Mouse (Mus musculus) G1E (cell line): ENCODE measurements around the gene Arrdc5. TPM values are rescaled to one million over a fixed set of nuclear protein-coding genes. Genes with fewer than 3 reads are reported as not detected.

Experiments
- ATAC-seq: 2 replicates; pipeline ENCODE4 v1.8.0; 2016; ENCODE audit warnings: mild to moderate bottlenecking; ENCODE audit not compliant: insufficient number of reproducible peaks, poor library complexity, low FRiP score, severe bottlenecking; ENCODE audit errors: extremely low read depth
- DNase-seq: peaks from one replicate; pipeline ENCODE4 v3.0.0; 2012; ENCODE audit warnings: low spot score
- H3K27me3 ChIP-seq: 2 replicates; pipeline ENCODE4 v1.6.1; 2012; ENCODE audit warnings: mild to moderate bottlenecking, low read length, inconsistent platforms; ENCODE audit not compliant: insufficient read depth
- H3K36me3 ChIP-seq: replicated peaks from 2 replicates; pipeline ENCODE3; 2012; ENCODE audit warnings: mild to moderate bottlenecking, inconsistent platforms
- H3K4me1 ChIP-seq: 2 replicates; pipeline ENCODE4 v1.6.1; 2012; ENCODE audit warnings: low read depth, low read length, inconsistent platforms, mixed read lengths; ENCODE audit not compliant: insufficient read depth
- H3K4me3 ChIP-seq: 2 replicates; pipeline ENCODE4 v1.5.1; 2012; ENCODE audit warnings: low read depth, mild to moderate bottlenecking, inconsistent platforms, low read length, moderate library complexity, mixed read lengths
- H3K9me3 ChIP-seq: replicated peaks from 2 replicates; pipeline ENCODE4 v1.6.1; 2012; ENCODE audit warnings: inconsistent platforms
- CTCF ChIP-seq: IDR thresholded peaks from 2 replicates; pipeline ENCODE4 v1.5.1; 2012; ENCODE audit warnings: low read depth, low read length, inconsistent platforms, mixed read lengths
- GATA1 ChIP-seq: IDR thresholded peaks from 2 replicates; pipeline ENCODE4 v1.6.1; 2012; ENCODE audit warnings: borderline replicate concordance, low read length, inconsistent platforms, mixed read lengths
- GATA2 ChIP-seq: IDR thresholded peaks from 2 replicates; pipeline ENCODE4 v1.6.1; 2012; ENCODE audit warnings: low read depth, low read length, inconsistent platforms, borderline replicate concordance
- POLR2AphosphoS5 ChIP-seq: IDR thresholded peaks from 2 replicates; pipeline ENCODE4 v1.6.1; 2012; ENCODE audit warnings: low read depth, low read length, inconsistent platforms; ENCODE audit not compliant: insufficient replicate concordance
- TAL1 ChIP-seq: conservative IDR thresholded peaks from 2 replicates; pipeline ENCODE4 v1.6.1; 2012; ENCODE audit warnings: low read depth, low read length, inconsistent platforms, mixed read lengths
- polyA plus RNA-seq: library from polyadenylated mRNA; stranded (reverse); fragments of >175 nt; gene quantifications from 2 replicates; pipeline ENCODE4 v1.2.3, GENCODE M21; 2012
- total RNA-seq, 2 experiments: library from RNA; stranded (forward) in 1 of 2; stranded (reverse) in 1 of 2; fragments of 200-1000 nt in 1 of 2; fragments of >200 nt in 1 of 2; fragmentation: Nextera tagmentation in 1 of 2; gene quantifications; 2 replicates each; pipeline ENCODE4 v1.2.3; 2014 to 2017

Arrdc5 gene
- total and polyA plus RNA-seq, 3 experiments: not detected

DNA sequence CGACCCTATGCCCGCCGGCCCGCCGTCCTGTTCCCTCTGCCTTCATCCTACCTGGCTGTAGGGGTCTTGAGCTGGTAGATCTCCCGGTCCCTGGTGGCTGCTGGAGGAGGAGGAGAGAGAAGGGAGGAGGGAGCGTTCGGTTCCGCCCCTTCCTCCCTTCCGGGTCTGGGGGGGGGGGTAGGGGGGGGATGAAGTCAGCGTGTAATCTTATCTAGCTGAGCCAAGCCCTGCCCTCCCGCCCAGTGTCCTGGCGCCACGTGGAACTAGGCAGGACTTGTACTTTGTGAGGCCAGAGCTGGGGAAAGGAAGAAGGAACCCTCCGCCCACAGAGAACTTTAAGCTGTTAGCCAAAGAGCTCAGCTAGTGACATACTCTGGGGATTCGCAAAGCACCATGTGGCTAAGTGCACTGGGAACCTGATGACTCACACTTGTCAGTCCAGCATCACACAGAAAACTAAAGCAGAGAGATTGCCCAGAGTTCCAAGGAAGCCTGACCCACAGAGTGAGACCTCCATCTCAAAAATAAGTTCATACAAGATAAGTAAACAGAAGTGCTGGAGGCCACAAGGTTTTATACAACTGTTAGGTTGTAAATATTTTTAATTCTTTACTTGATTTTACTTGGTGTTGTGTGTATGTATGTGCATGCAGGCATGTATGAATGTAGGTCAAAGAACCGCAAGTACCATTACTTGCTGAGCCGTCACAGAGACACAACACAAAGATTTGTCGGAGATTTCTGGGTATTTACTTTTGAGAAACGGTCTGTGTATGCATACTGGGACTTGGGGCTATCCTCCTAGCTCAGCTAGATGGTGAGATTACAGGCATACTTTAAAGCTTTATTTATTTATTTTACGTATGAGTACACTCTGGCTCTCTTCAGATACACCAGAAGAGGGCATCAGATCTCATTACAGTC is 23.2 kb downstream of the Arrdc5 start, which contains the start of gene Ticam1:
Ticam1 (minus strand) TSS at position 144 of the 924 bp plus-strand sequence.
- ATAC-seq (peak; percentile 92), DNase-seq (peak; percentile 91)
- peaks cover 68% of the 10 kb centered on the region for H3K4me1 ChIP-seq
- H3K9me3 ChIP-seq: no peaks in the 10 kb centered on the region
- H3K4me3 ChIP-seq: peak within 1 kb of the TSS; percentile 82
- H3K27me3 ChIP-seq: no peaks in the 10 kb centered on the region
- peaks cover 49% of the 10 kb centered on the region for H3K36me3 ChIP-seq
- TF ChIP-seq POLR2AphosphoS5: no peak
- TF ChIP-seq CTCF: no peak

GRCm38 (mm10) chr17:56275842-56276480 is 24.1 kb downstream of the Arrdc5 start:
- no peaks in the 10 kb centered on the region for H3K9me3 ChIP-seq
- H3K4me1 ChIP-seq: peaks cover 63% of the 10 kb centered on the region
- peaks cover 53% of the 10 kb centered on the region for H3K36me3 ChIP-seq
- TF ChIP-seq TAL1: no peak
- TF ChIP-seq GATA1: no peak
- TF ChIP-seq CTCF: no peak
- no peak for TF ChIP-seq GATA2
- no peak for TF ChIP-seq POLR2AphosphoS5
- no peaks in the 10 kb centered on the region for H3K27me3 ChIP-seq
- H3K4me3 ChIP-seq: peak overlapping the region; percentile 82
- no peak for ATAC-seq
- DNase-seq: no peak

GRCm38 (mm10) chr17:56273986-56274385 is 26.1 kb downstream of the Arrdc5 start:
- ATAC-seq: no peak
- Histone ChIP-seq H3K27me3 (no peaks in the 10 kb centered on the region), H3K9me3 (no peaks in the 10 kb centered on the region), H3K4me3 (no peak overlapping the region), H3K4me1 (peaks cover 63% of the 10 kb centered on the region), H3K36me3 (peaks cover 58% of the 10 kb centered on the region)
- no peak for DNase-seq
- TF ChIP-seq CTCF: no peak
- TF ChIP-seq GATA2: no peak
- no peak for TF ChIP-seq POLR2AphosphoS5
- TF ChIP-seq TAL1: no peak

DNA sequence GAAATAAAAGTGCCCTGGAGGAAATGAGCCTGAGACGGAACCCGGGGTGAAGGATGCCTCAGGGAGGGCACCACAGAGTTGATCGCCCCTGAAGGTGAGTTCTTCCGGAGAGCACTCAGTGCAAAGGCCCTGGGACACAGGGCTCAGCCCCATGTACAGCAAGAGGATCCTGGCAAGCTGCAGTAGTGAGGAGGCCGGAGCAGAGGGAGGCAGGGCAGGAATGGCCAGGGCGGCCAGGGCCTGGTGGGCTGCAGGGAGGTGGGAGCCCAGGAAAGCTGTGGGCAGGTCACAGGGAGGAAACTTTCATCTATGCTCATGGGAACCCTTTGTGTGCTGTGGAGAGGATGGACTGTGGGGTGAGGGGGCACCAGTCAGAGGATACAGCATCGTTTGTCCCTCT is 26.6 kb downstream of the Arrdc5 start:
- Histone ChIP-seq H3K9me3 (no peaks in the 10 kb centered on the region), H3K36me3 (peaks cover 54% of the 10 kb centered on the region), H3K27me3 (no peaks in the 10 kb centered on the region), H3K4me3 (no peak overlapping the region), H3K4me1 (peaks cover 61% of the 10 kb centered on the region)
- ATAC-seq: no peak
- TF ChIP-seq CTCF (no peak), TAL1 (no peak)
- DNase-seq: no peak

- H3K27me3 ChIP-seq: no peaks in the 10 kb centered on the region
- H3K4me3 ChIP-seq: no peak overlapping the region
- H3K36me3 ChIP-seq: peaks cover 53% of the 10 kb centered on the region
- TF ChIP-seq CTCF (no peak), GATA2 (no peak), TAL1 (no peak), POLR2AphosphoS5 (no peak), GATA1 (no peak)
- DNase-seq (no peak), ATAC-seq (no peak)
- H3K4me1 ChIP-seq: peaks cover 54% of the 10 kb centered on the region
- no peaks in the 10 kb centered on the region for H3K9me3 ChIP-seq
Measured at GRCm38 (mm10) chr17:56272644-56273043, 27.4 kb downstream of the Arrdc5 start.

GRCm38 (mm10) chr17:56271609-56272253 is 28.4 kb downstream of the Arrdc5 start:
- H3K36me3 ChIP-seq: peaks cover 53% of the 10 kb centered on the region
- peaks cover 47% of the 10 kb centered on the region for H3K4me1 ChIP-seq
- no peak for DNase-seq
- no peaks in the 10 kb centered on the region for H3K27me3 ChIP-seq
- ATAC-seq: no peak
- TF ChIP-seq GATA1: no peak
- H3K4me3 ChIP-seq: no peak overlapping the region
- no peaks in the 10 kb centered on the region for H3K9me3 ChIP-seq
